Mouse (Mus musculus) lung, embryonic 14.5 days (tissue): Measurements from ENCODE around the gene Phf11b. TPM values are rescaled to one million over a fixed set of nuclear protein-coding genes. Genes with fewer than 3 reads are reported as not detected.
"Not testable (repeated sequence)": the region's sequence is repeated elsewhere in the genome, so short reads cannot be mapped to it uniquely, and the experiment has no call there.

Experiments used
- ATAC-seq: fragments of 200-750 bp; cut with Nextera tagmentation; 2 replicates; pipeline ENCODE4 v1.8.0; 2017; ENCODE audit warnings: mild to moderate bottlenecking, moderate TSS enrichment, moderate library complexity; ENCODE audit not compliant: insufficient read depth
- DNase-seq: peaks from one replicate; pipeline ENCODE4 v3.0.0-alpha.2; 2015
- H3K27ac ChIP-seq: fragments of 300-500 bp; sonication (generic); 2 replicates; pipeline ENCODE4 v1.5.1; 2014; ENCODE audit warnings: low read depth, mild to moderate bottlenecking, moderate library complexity
- H3K27me3 ChIP-seq: fragments of 300-500 bp; sonication (generic); 2 replicates; pipeline ENCODE4 v1.6.1; 2014; ENCODE audit warnings: low read length, control low read depth; ENCODE audit not compliant: insufficient read depth
- H3K36me3 ChIP-seq: fragments of 300-500 bp; sonication (generic); 2 replicates; pipeline ENCODE4 v1.6.1; 2014; ENCODE audit warnings: control low read depth; ENCODE audit not compliant: insufficient read depth
- H3K4me1 ChIP-seq: fragments of 300-500 bp; sonication (generic); 2 replicates; pipeline ENCODE4 v1.6.1; 2014; ENCODE audit warnings: antibody characterized with exemption, control low read depth; ENCODE audit not compliant: insufficient read depth
- H3K4me2 ChIP-seq: fragments of 300-500 bp; sonication (generic); 2 replicates; pipeline ENCODE4 v1.6.1; 2014; ENCODE audit warnings: mild to moderate bottlenecking
- H3K4me3 ChIP-seq: fragments of 300-500 bp; sonication (generic); 2 replicates; pipeline ENCODE4 v1.5.1; 2014; ENCODE audit warnings: low read depth, low read length
- H3K9ac ChIP-seq: fragments of 300-500 bp; sonication (generic); 2 replicates; pipeline ENCODE4 v1.6.1; 2014
- H3K9me3 ChIP-seq: fragments of 300-500 bp; sonication (generic); 2 replicates; pipeline ENCODE4 v1.6.1; 2016; ENCODE audit warnings: low read depth, low read length, control low read depth
- CTCF ChIP-seq: IDR thresholded peaks from 2 replicates; pipeline ENCODE4 v1.5.1; 2016; ENCODE audit warnings: antibody characterized with exemption, low read depth
- WGBS: fragments of 180-500 bp; shearing (Covaris S2); extraction: QIAGEN DNeasy Blood & Tissue Kit; methylation state at CpG from one replicate; pipeline ENCODE4 v1.1.7; 2014; 5-methylcytosine and 5-hydroxymethylcytosine counted together
- polyA plus RNA-seq: library from polyadenylated mRNA; unstranded; fragments of >200 nt; fragmentation: Nextera tagmentation; extraction: Ambion mirVana; gene quantifications from 2 replicates; pipeline ENCODE4 v1.2.1, GENCODE M21; 2014

Gene Phf11b
- polyA plus RNA-seq: 0.53 and 0.84 TPM in 2 replicates

- H3K4me2 ChIP-seq, DNase-seq, H3K4me3 ChIP-seq, H3K9ac ChIP-seq, H3K36me3 ChIP-seq, ATAC-seq, H3K27ac ChIP-seq, H3K4me1 ChIP-seq, H3K27me3 ChIP-seq, H3K9me3 ChIP-seq: not testable (repeated sequence)
- WGBS: 58% methylated on average over 1 of the region's 1 CpGs
These were observed at the start of gene Phf11b for GRCm38 (mm10) chr14:59341189-59341588. TSS of gene Phf11b (minus strand) at chr14:59341351.

DNA sequence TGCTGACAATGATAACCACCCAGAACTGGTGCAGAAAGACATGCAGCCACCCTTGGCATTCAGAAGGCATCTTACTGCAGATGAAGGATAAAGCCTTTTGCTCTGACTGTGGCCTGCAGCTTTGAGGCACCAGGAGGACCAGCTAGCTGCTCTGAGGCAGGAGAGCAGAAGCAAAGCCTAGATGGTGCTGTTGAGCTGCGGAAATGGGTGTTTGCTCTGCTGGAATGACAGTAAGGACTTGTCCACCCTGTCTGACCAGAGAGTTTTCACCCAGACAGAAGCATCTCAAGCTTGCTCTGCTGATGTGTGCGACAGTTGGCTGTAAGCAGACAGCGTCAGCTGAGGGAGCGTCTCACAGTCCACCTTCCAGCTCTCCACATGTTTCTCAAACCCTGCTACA lies 49.0 kb upstream of the Phf11b start:
- not testable (repeated sequence) for H3K4me3 ChIP-seq, H3K27ac ChIP-seq, H3K4me1 ChIP-seq, H3K4me2 ChIP-seq, H3K9me3 ChIP-seq, H3K27me3 ChIP-seq, H3K36me3 ChIP-seq, H3K9ac ChIP-seq
- ATAC-seq (peak; percentile 52; the same call in 1 of the 2 replicates), DNase-seq (peak; percentile 2)
- WGBS: 18% methylated on average over 4 of the region's 4 CpGs
- peak; percentile 39 for TF ChIP-seq CTCF

GRCm38 (mm10) chr14:59389532-59389931 lies 48.4 kb upstream of the Phf11b start:
- H3K36me3 ChIP-seq: no peaks in the 10 kb centered on the region
- no peaks in the 10 kb centered on the region for H3K27me3 ChIP-seq
- no peak overlapping the region for H3K27ac ChIP-seq
- no peak for DNase-seq
- H3K4me2 ChIP-seq: no peak overlapping the region
- H3K9ac ChIP-seq: no peak overlapping the region
- H3K4me3 ChIP-seq: no peak overlapping the region
- H3K4me1 ChIP-seq: no peaks in the 10 kb centered on the region
- no peaks in the 10 kb centered on the region for H3K9me3 ChIP-seq
- no peak for ATAC-seq
- WGBS: 70% methylated on average over 1 of the region's 1 CpGs
- no peak for TF ChIP-seq CTCF

DNA sequence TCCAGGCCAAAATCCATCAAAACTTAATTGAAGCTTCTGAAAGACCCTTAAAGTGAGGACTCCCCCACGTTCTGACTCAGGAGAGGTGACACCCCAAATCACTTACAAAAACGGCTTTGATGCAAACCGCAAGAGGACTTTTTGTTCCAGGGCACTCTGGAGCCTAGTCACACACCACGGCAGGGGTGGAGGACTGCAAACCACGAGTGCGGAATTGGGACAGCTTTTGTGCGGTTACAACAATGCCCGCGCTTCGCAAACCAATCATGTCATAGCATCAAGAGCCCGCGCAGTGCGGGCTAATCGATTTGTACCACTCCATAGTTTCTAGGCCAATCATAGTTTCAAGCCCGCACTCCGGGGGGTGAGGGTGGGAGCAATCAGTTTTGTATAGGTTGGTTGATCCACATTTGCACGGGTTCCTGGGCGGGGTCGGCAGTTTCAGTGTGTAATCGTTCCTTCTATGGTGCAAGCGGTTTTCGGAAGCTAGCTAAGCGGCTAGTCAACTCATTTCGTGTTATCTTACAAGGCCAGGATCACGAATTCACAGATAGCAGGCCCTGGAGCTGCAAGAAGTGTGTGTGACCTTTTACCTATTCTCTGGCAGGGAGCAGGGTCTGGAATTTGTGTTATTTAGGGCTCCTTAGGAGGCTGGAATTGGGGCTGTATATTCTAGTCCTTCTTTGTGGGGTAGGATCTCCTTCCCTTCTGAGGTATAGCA lies 29.4 kb upstream of the Phf11b start:
- Histone ChIP-seq H3K27me3 (no peaks in the 10 kb centered on the region), H3K4me3 (no peak overlapping the region), H3K36me3 (no peaks in the 10 kb centered on the region), H3K27ac (no peak overlapping the region), H3K4me1 (no peaks in the 10 kb centered on the region), H3K9ac (no peak overlapping the region), H3K9me3 (0 out of 2 replicates have a peak, but pooled peaks cover 3% of the 10 kb centered on the region), H3K4me2 (no peak overlapping the region)
- DNase-seq (no peak), ATAC-seq (no peak)
- WGBS: 91% methylated on average over 25 of the region's 25 CpGs
- no peak for TF ChIP-seq CTCF

- Histone ChIP-seq H3K4me2 (no peak overlapping the region), H3K4me1 (no peaks in the 10 kb centered on the region), H3K4me3 (no peak overlapping the region), H3K27me3 (no peaks in the 10 kb centered on the region), H3K9ac (no peak overlapping the region), H3K27ac (no peak overlapping the region), H3K9me3 (0 out of 2 replicates have a peak, but pooled peaks cover 3% of the 10 kb centered on the region), H3K36me3 (no peaks in the 10 kb centered on the region)
- ATAC-seq (no peak), DNase-seq (no peak)
- no peak for TF ChIP-seq CTCF
- WGBS: 71% methylated on average over 8 of the region's 8 CpGs
These were observed 25.4 kb upstream of the Phf11b start for GRCm38 (mm10) chr14:59366386-59367105.

GRCm38 (mm10) chr14:59365244-59365644 lies 24.1 kb upstream of the Phf11b start, which contains the start of gene Phf11d:
TSS of gene Phf11d (minus strand) at chr14:59365470.
- TF ChIP-seq CTCF: no peak
- H3K27me3 ChIP-seq: no peaks in the 10 kb centered on the region
- H3K9me3 ChIP-seq: no peaks in the 10 kb centered on the region
- H3K4me1 ChIP-seq: no peaks in the 10 kb centered on the region
- DNase-seq (peak; percentile 51), ATAC-seq (no peak)
- H3K36me3 ChIP-seq: no peaks in the 10 kb centered on the region
- H3K4me3 ChIP-seq: no peak within 1 kb of the TSS
- H3K27ac ChIP-seq: no peak within 1 kb of the TSS
- WGBS: 71% methylated on average over 6 of the region's 6 CpGs
- no peak within 1 kb of the TSS for H3K9ac ChIP-seq
- no peak within 1 kb of the TSS for H3K4me2 ChIP-seq

DNA sequence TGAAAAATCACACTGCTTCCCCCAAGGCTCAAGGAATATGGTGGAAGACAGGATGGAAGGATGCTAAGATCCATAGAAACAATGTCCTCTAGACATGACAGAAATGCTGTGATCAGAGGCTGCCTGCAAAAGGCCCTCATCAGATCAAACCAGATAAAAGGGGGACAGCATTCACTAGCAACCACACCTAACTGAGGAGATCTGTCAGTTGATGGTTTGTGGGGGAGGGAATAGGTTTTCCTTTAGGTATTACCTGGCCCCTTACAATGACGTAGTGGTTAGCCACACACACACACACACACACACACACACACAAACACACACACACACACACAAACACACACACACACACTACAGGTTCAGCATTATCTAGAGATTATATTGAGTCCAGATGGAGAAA lies 1.6 kb downstream of the Phf11b start:
- no peak for TF ChIP-seq CTCF
- Histone ChIP-seq H3K9me3 (no peaks in the 10 kb centered on the region), H3K4me1 (no peaks in the 10 kb centered on the region), H3K27ac (no peak overlapping the region), H3K36me3 (no peaks in the 10 kb centered on the region), H3K4me2 (no peak overlapping the region), H3K9ac (no peak overlapping the region), H3K27me3 (no peaks in the 10 kb centered on the region), H3K4me3 (no peak overlapping the region)
- WGBS: 67% methylated on average over 1 of the region's 1 CpGs
- DNase-seq: no peak
- ATAC-seq: no peak

DNA sequence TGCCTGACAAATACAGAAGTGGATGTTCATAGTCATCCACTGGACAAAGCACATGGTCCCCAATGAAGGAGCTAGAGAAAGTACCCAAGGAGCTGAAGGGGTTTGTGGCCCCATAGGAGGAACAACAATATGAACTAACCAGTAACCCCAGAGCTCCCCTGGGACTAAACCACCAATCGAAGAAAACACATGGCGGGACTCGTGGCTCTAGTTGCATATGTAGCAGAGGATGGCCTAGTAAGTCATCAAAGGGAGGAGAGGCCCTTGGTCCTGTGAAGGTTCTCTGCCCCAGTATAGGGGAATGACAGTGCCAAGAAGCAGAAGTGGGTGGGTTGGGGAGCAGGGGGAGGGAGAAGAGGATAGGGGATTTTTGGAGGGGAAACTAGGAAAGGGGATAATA lies 5.1 kb downstream of the Phf11b start:
- not testable (repeated sequence) for ATAC-seq, H3K4me3 ChIP-seq, H3K4me1 ChIP-seq, DNase-seq, H3K27me3 ChIP-seq, H3K36me3 ChIP-seq, H3K27ac ChIP-seq, H3K9me3 ChIP-seq, H3K4me2 ChIP-seq, H3K9ac ChIP-seq
- WGBS: 85% methylated on average over 3 of the region's 3 CpGs
